Mouse (Mus musculus) C2C12 (cell line): Measurements from ENCODE around the gene Nrxn1.

Experiments
- CEBPB ChIP-seq: IDR thresholded peaks from one replicate; pipeline ENCODE4 v1.6.1; 2011; ENCODE audit warnings: low read depth, mild to moderate bottlenecking, control low read depth, moderate library complexity
- CTCF ChIP-seq: IDR thresholded peaks from one replicate; pipeline ENCODE4 v1.5.1; 2011; ENCODE audit not compliant: control insufficient read depth, insufficient read depth, insufficient read length
- MYOD1 ChIP-seq: IDR thresholded peaks from one replicate; pipeline ENCODE4 v1.6.1; 2011; ENCODE audit warnings: low read depth; ENCODE audit not compliant: control insufficient read depth, insufficient read length
- USF1 ChIP-seq: IDR thresholded peaks from one replicate; pipeline ENCODE4 v1.6.1; 2011; ENCODE audit warnings: low read depth, mild to moderate bottlenecking, control low read depth, moderate library complexity

DNA sequence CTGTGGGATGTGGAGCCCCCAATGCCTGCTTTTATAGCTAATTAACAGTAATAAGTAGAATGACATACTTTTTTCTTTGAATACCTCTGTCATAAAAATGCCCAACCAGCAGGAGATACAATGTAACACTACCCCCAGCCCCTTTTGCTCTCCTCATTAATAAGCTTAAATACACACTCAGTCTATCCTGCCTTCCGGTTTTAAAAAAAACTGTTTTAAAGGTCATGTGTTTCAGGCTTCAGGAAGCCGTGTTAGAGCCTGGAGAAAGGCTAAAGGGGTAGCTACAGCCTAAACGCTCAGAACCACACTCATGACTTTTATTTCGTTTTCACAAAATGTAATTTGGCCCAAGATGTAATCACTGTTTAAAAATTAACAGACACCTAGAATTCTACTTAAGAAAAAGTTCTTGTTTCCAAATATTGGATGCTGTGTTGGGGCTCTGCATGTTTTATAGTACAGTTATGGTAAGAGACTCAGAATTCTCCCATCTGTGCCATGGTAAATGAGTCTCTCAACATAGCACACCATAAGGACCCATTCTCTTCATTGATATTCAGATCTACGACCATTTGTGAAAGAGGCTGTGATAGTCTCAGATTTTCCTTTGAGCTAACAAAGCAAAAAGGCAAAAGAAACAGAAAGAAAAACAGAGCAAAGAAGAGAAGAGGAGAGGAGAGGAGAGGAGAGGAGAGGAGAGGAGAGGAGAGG is 743.3 kb downstream of the Nrxn1 start:
- TF ChIP-seq USF1 (no peak), CTCF (no peak), CEBPB (no peak), MYOD1 (no peak)
